8 mouse cellular contexts compared by ENCODE assay signal in genomic region chr13:114387521-114388171, GRCm38 (mm10). TPM values are rescaled to one million over a fixed set of nuclear protein-coding genes. Genes with fewer than 3 reads are reported as not detected.
DNase-seq lines count a peak whose midpoint lies in the region; ATAC-seq and TF ChIP-seq lines count a peak whose summit lies in the region.

No protein-coding gene starts in this region.

- no peaks in the 10 kb centered on the region for H3K27me3 ChIP-seq in ES-Bruce4 (ENCODE audit: control insufficient read depth, insufficient read depth, low read length, poor library complexity, severe bottlenecking)
- no peaks in the 10 kb centered on the region for H3K27me3 ChIP-seq in forebrain, embryonic 14.5 days (replicated peaks; ENCODE audit: control insufficient read depth, insufficient read depth, low read length)
- H3K27me3 ChIP-seq in neural tube, embryonic 15.5 days (replicated peaks): no peaks in the 10 kb centered on the region

- H3K27ac ChIP-seq in ES-Bruce4 (ENCODE audit: insufficient read depth, low read length): no peak overlapping the region
- H3K27ac ChIP-seq in forebrain, embryonic 14.5 days (ENCODE audit: low read depth, low read length): peak overlapping the region; percentile 80
- peak overlapping the region; percentile 92 for H3K27ac ChIP-seq in neural tube, embryonic 15.5 days (replicated peaks)

- no peaks in the 10 kb centered on the region; the same call in 1 of the 2 replicates for H3K9me3 ChIP-seq in ES-Bruce4 (replicated peaks; ENCODE audit: control insufficient read depth, insufficient read depth, low read length, poor library complexity, severe bottlenecking)
- H3K9me3 ChIP-seq in forebrain, embryonic 14.5 days (replicated peaks; ENCODE audit: control insufficient read depth, low read length): no peaks in the 10 kb centered on the region
- H3K9me3 ChIP-seq in neural tube, embryonic 15.5 days (replicated peaks): no peaks in the 10 kb centered on the region

- no peaks in the 10 kb centered on the region for H3K4me1 ChIP-seq in ES-Bruce4 (ENCODE audit: control insufficient read depth, insufficient read depth, low read length)
- H3K4me1 ChIP-seq in forebrain, embryonic 14.5 days (ENCODE audit: control insufficient read depth, insufficient read depth, low read length): peaks cover 5% of the 10 kb centered on the region; the same call in 1 of the 2 replicates
- peaks cover 15% of the 10 kb centered on the region for H3K4me1 ChIP-seq in neural tube, embryonic 15.5 days

- intact Hi-C loops in heart, postnatal 14 days (cut with DNase I): no loop called here

- H3K9ac ChIP-seq in ES-Bruce4 (ENCODE audit: low read depth, poor library complexity, severe bottlenecking): peak overlapping the region; percentile 86
- H3K9ac ChIP-seq in forebrain, embryonic 14.5 days (ENCODE audit: low read length): peak overlapping the region; percentile 89
- H3K9ac ChIP-seq in neural tube, embryonic 15.5 days (replicated peaks): peak overlapping the region; percentile 85

- peak overlapping the region; percentile 81 for H3K4me2 ChIP-seq in forebrain, embryonic 14.5 days (ENCODE audit: low read length)
- H3K4me2 ChIP-seq in neural tube, embryonic 15.5 days: peak overlapping the region; percentile 70

- no peaks in the 10 kb centered on the region for H3K36me3 ChIP-seq in ES-Bruce4 (ENCODE audit: control insufficient read depth, insufficient read depth, low read length, poor library complexity, severe bottlenecking)
- H3K36me3 ChIP-seq in forebrain, embryonic 14.5 days (ENCODE audit: control insufficient read depth, insufficient read depth, low read length): 0 out of 2 replicates have a peak, but pooled peaks cover under 1% of the 10 kb centered on the region
- H3K36me3 ChIP-seq in neural tube, embryonic 15.5 days: peaks cover 5% of the 10 kb centered on the region; the same call in 1 of the 2 replicates

- peak; percentile 96 for DNase-seq in forebrain, embryonic 14.5 days (ENCODE audit: low spot score)
- DNase-seq in heart, postnatal 14 days: peak; percentile 94 to 97
- peak; percentile 92 for DNase-seq in layer of hippocampus, adult 11-12 months (ENCODE audit: low spot score)
- DNase-seq in lung, adult 18-20 months: peak; percentile 91 to 92
- peak; percentile 93 for DNase-seq in testis, postnatal 14 days (ENCODE audit: low spot score)

- no peak for TF ChIP-seq EP300 in ES-Bruce4 (IDR thresholded peaks at IDR 0.05; ENCODE audit: insufficient read depth, low read depth, low read length)

- TF ChIP-seq CTCF in ES-Bruce4 (IDR thresholded peaks at IDR 0.05; ENCODE audit: low read depth, low read length): no peak

- peak overlapping the region; percentile 96 for H3K4me3 ChIP-seq in ES-Bruce4 (ENCODE audit: low read depth, low read length)
- H3K4me3 ChIP-seq in forebrain, embryonic 14.5 days (ENCODE audit: low read depth, low read length): peak overlapping the region; percentile 87
- H3K4me3 ChIP-seq in neural tube, embryonic 15.5 days (replicated peaks): peak overlapping the region; percentile 76

- WGBS in forebrain, embryonic 14.5 days: under 1% methylated on average over 37 of the region's 37 CpGs
- WGBS in neural tube, embryonic 15.5 days: under 1% methylated on average over 37 of the region's 37 CpGs

- ATAC-seq in cerebellum, adult (ENCODE audit: insufficient number of reproducible peaks, low FRiP score, low TSS enrichment): peak; percentile 78
- ATAC-seq in forebrain, embryonic 14.5 days: peak; percentile 92
- ATAC-seq in neural tube, embryonic 15.5 days (ENCODE audit: low FRiP score): peak; percentile 92

- peak; percentile 50 for TF ChIP-seq POLR2A in ES-Bruce4 (IDR thresholded peaks at IDR 0.05; ENCODE audit: insufficient read depth, low read length)

RNA-seq across cellular contexts. Expression of gene Ndufs4, which starts 0.4 kb away (rescaled TPM):
- polyA plus RNA-seq in ES-Bruce4 (2011; ENCODE audit: insufficient read depth, insufficient read length, low read depth, missing spikeins): 137 and 140 TPM in 2 replicates
- 350 and 406 TPM in 2 replicates for polyA plus RNA-seq in forebrain, embryonic 14.5 days (2014; fragmentation: Nextera tagmentation; extraction: Ambion mirVana)
- 100 to 1,000 TPM; 507 to 527 TPM for total RNA-seq in heart, postnatal 14 days (2021)
- 363 and 402 TPM in 2 replicates for polyA plus RNA-seq in neural tube, embryonic 15.5 days (2015; fragmentation: Nextera tagmentation; extraction: Ambion mirVana)
